Mouse (Mus musculus) ovary, postnatal 10 days (tissue): ENCODE results near the gene Tpra1.

Experiments used
- DNase-seq: peaks from one replicate; pipeline ENCODE4 v3.0.0; 2022; ENCODE audit warnings: low spot score

The Tpra1 gene

GRCm38 (mm10) chr6:88890832-88891231, 11.2 kb upstream of the Tpra1 start:
- no peak for DNase-seq

- DNase-seq, result no peak
Observed at GRCm38 (mm10) chr6:88893559-88893958, 8.5 kb upstream of the Tpra1 start.

- DNase-seq, result no peak
Observed at GRCm38 (mm10) chr6:88895943-88896342, 6.1 kb upstream of the Tpra1 start.

- DNase-seq, result no peak
Observed at GRCm38 (mm10) chr6:88897246-88897645, 4.8 kb upstream of the Tpra1 start.

GRCm38 (mm10) chr6:88898534-88899048, 3.5 kb upstream of the Tpra1 start, which contains the start of gene Mcm2:
Gene Mcm2 (minus strand): TSS chr6:88898780.
- DNase-seq, result peak; percentile 78

GRCm38 (mm10) chr6:88899086-88899485, 3.0 kb upstream of the Tpra1 start:
- no peak for DNase-seq

GRCm38 (mm10) chr6:88899628-88900027, 2.4 kb upstream of the Tpra1 start:
- no peak for DNase-seq

- DNase-seq, result no peak
Observed at GRCm38 (mm10) chr6:88901471-88901870, 580 bp upstream of the Tpra1 start.

- DNase-seq, result no peak
Observed at GRCm38 (mm10) chr6:88903708-88904107, 1.7 kb downstream of the Tpra1 start.

- DNase-seq, result no peak
Observed at GRCm38 (mm10) chr6:88904456-88904974, 2.5 kb downstream of the Tpra1 start.

GRCm38 (mm10) chr6:88905042-88905441, 3.0 kb downstream of the Tpra1 start:
- DNase-seq, result no peak

GRCm38 (mm10) chr6:88906369-88907108, 4.5 kb downstream of the Tpra1 start:
- no peak for DNase-seq

- DNase-seq, result no peak
Observed at GRCm38 (mm10) chr6:88909151-88909550, 7.1 kb downstream of the Tpra1 start.

- no peak for DNase-seq
Observed at GRCm38 (mm10) chr6:88913022-88913421, 11.0 kb downstream of the Tpra1 start.

- DNase-seq, result no peak
Observed at GRCm38 (mm10) chr6:88913440-88913839, 11.4 kb downstream of the Tpra1 start.

GRCm38 (mm10) chr6:88914799-88915198, 12.7 kb downstream of the Tpra1 start:
- DNase-seq, result no peak

- DNase-seq, result no peak
Observed at GRCm38 (mm10) chr6:88915510-88915909, 13.5 kb downstream of the Tpra1 start.

GRCm38 (mm10) chr6:88916153-88916552, 14.1 kb downstream of the Tpra1 start:
- no peak for DNase-seq

GRCm38 (mm10) chr6:88918802-88919201, 16.8 kb downstream of the Tpra1 start:
- no peak for DNase-seq

GRCm38 (mm10) chr6:88924502-88925275, 22.6 kb downstream of the Tpra1 start:
- no peak for DNase-seq

GRCm38 (mm10) chr6:88925640-88926205, 23.7 kb downstream of the Tpra1 start:
- no peak for DNase-seq

- DNase-seq, result no peak
Observed at GRCm38 (mm10) chr6:88926870-88927269, 24.8 kb downstream of the Tpra1 start.

GRCm38 (mm10) chr6:88927595-88927994, 25.5 kb downstream of the Tpra1 start:
- peak; percentile 49 for DNase-seq
